Mouse (Mus musculus): ENCODE measurements around the gene Ccn2.

Gene Ccn2

GRCm38 (mm10) chr10:24638306-24639070, 43.2 kb downstream of the Ccn2 start:
- in situ Hi-C loops (cut with MboI; ENCODE audit: unreplicated experiment in 2 of 2) = loop anchor here in 1 of 2 experiments (25.0 kb wide), 1 partner anchor 574 kb away; no protein-coding TSS in a partner anchor

- in situ Hi-C loops (cut with MboI; ENCODE audit: unreplicated experiment in 2 of 2) = loop anchor here in 1 of 2 experiments (25.0 kb wide), 1 partner anchor 573 kb away; no protein-coding TSS in a partner anchor
These were observed 44.4 kb downstream of the Ccn2 start for GRCm38 (mm10) chr10:24639596-24639995.

- in situ Hi-C loops (cut with MboI; ENCODE audit: unreplicated experiment in 2 of 2) = loop anchor here in 1 of 2 experiments (25.0 kb wide), 1 partner anchor 572 kb away; no protein-coding TSS in a partner anchor
These were observed 45.1 kb downstream of the Ccn2 start for GRCm38 (mm10) chr10:24640186-24640875.

GRCm38 (mm10) chr10:24641416-24642140, 46.3 kb downstream of the Ccn2 start:
- in situ Hi-C loops (cut with MboI; ENCODE audit: unreplicated experiment in 2 of 2) = loop anchor here in 1 of 2 experiments (25.0 kb wide), 1 partner anchor 571 kb away; no protein-coding TSS in a partner anchor

GRCm38 (mm10) chr10:24642796-24643580, 47.7 kb downstream of the Ccn2 start:
- in situ Hi-C loops (cut with MboI; ENCODE audit: unreplicated experiment in 2 of 2) = loop anchor here in 1 of 2 experiments (25.0 kb wide), 1 partner anchor 569 kb away; no protein-coding TSS in a partner anchor

GRCm38 (mm10) chr10:24645169-24645568, 49.9 kb downstream of the Ccn2 start:
- in situ Hi-C loops (cut with MboI; ENCODE audit: unreplicated experiment in 2 of 2) = loop anchor here in 1 of 2 experiments (25.0 kb wide), 1 partner anchor 567 kb away; no protein-coding TSS in a partner anchor

Measured in v-Abl transformed pro-B cells (cell line).